9 mouse cellular contexts compared by ENCODE assay signal in the genomic region with DNA sequence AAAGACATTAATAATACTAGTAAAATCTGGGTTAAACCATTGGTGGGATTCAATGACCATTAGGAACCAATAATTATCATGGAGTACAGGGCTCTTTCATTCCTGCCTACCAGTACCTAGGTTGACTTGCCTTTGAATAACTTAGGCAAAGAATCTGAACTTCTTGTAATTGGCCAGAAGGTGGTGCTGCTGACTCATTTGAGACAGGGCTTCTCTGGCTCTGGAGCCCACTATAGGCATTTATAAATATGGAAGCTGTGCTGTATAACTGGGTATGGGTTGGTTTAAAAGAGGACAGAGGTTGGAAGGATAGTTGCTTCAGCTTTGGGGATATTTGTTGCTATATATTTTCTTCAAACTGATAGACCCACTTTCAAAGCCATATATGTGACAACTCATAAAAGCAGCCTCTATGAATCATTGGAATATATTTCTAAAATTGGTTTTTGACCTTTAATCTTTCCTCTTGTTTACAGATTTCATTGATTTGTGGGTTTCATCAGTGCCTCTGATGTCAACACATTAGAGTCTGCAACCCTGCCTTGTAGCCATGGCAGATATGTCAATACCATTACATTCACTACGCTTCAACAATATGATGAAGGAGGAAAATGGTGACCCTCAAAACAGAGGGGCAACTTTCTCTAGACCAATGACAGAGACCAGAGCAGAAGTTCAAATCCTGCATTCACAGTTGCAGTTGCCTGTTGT. TPM values are rescaled to one million over a fixed set of nuclear protein-coding genes. Genes with fewer than 3 reads are reported as not detected.
DNase-seq lines count a peak whose midpoint lies in the region; ATAC-seq and TF ChIP-seq lines count a peak whose summit lies in the region.
"Had no signal": no experiment of that assay in that cellular context is flagged by ENCODE, and none has a peak within 500 bp of the region (broad histone marks: within the 10 kb centered on the region; RNA-seq: fewer than 3 reads in every experiment).

Rtl9 (plus strand) TSS at position 551 of the 711 bp plus-strand sequence.

- H3K4me2 ChIP-seq in lung, embryonic 14.5 days = no peak within 1 kb of the TSS
- H3K4me2 ChIP-seq: lung, embryonic 15.5 days had no signal

- H3K4me1 ChIP-seq in embryonic facial prominence, embryonic 10.5 days = no peaks in the 10 kb centered on the region
- no peaks in the 10 kb centered on the region for H3K4me1 ChIP-seq in lung, embryonic 14.5 days (ENCODE audit: insufficient read depth)
- H3K4me1 ChIP-seq: lung, embryonic 15.5 days had no signal

- H3K4me3 ChIP-seq in embryonic facial prominence, embryonic 10.5 days = no peak within 1 kb of the TSS
- H3K4me3 ChIP-seq in lung, embryonic 14.5 days (ENCODE audit: low read depth, low read length) = no peak within 1 kb of the TSS
- H3K4me3 ChIP-seq: lung, embryonic 15.5 days had no signal

- DNase-seq in adrenal gland, postnatal 14 days = peak; percentile 28
- no peak for DNase-seq in adrenal gland, postnatal 25 days
- DNase-seq in left cerebral cortex, postnatal 25 days (ENCODE audit: low spot score in 2 of 2) = peak; percentile 20 to 44
- DNase-seq in left cerebral cortex, adult 9 months (ENCODE audit: low spot score in 2 of 2) = no peak
- peak; percentile 13 for DNase-seq in embryonic facial prominence, embryonic 10.5 days (ENCODE audit: low spot score)
- peak; percentile 68 for DNase-seq in lung, embryonic 14.5 days
- peak; percentile 7 for DNase-seq in splenic B cell, adult 2 months (ENCODE audit: low read depth, low spot score)
- DNase-seq in ovary, postnatal 14 days (ENCODE audit: low spot score) = no peak

- no peaks in the 10 kb centered on the region for H3K36me3 ChIP-seq in embryonic facial prominence, embryonic 10.5 days (replicated peaks)
- no peaks in the 10 kb centered on the region for H3K36me3 ChIP-seq in lung, embryonic 14.5 days (ENCODE audit: insufficient read depth)
- H3K36me3 ChIP-seq in splenic B cell, adult 2 months (ENCODE audit: control insufficient read depth, insufficient read depth, low read length, poor library complexity, severe bottlenecking) = no peaks in the 10 kb centered on the region
- H3K36me3 ChIP-seq: lung, embryonic 15.5 days had no signal

- intact Hi-C loops in left cerebral cortex, postnatal 25 days (cut with DNase I) = loop anchor here (1.0 to 2.0 kb wide), 2 partner anchors 345 to 570 kb away; no protein-coding TSS in a partner anchor

- peak; percentile 41; the same call in 1 of the 2 replicates for ATAC-seq in lung, embryonic 14.5 days (ENCODE audit: insufficient read depth)

- peaks cover 76% of the 10 kb centered on the region for H3K27me3 ChIP-seq in embryonic facial prominence, embryonic 10.5 days (replicated peaks; ENCODE audit: low read depth, poor library complexity, severe bottlenecking)
- no peaks in the 10 kb centered on the region for H3K27me3 ChIP-seq in lung, embryonic 14.5 days (ENCODE audit: insufficient read depth, low read length)
- H3K27me3 ChIP-seq in splenic B cell, adult 2 months (ENCODE audit: control insufficient read depth, insufficient read depth, low read length, poor library complexity, severe bottlenecking) = no peaks in the 10 kb centered on the region
- H3K27me3 ChIP-seq: lung, embryonic 15.5 days had no signal

- TF ChIP-seq CTCF in lung, embryonic 14.5 days (IDR thresholded peaks at IDR 0.05; ENCODE audit: low read depth) = peak; percentile 69

- H3K9ac ChIP-seq in lung, embryonic 14.5 days = no peak within 1 kb of the TSS
- H3K9ac ChIP-seq: lung, embryonic 15.5 days had no signal

- H3K27ac ChIP-seq in embryonic facial prominence, embryonic 10.5 days (replicated peaks) = no peak within 1 kb of the TSS
- no peak within 1 kb of the TSS for H3K27ac ChIP-seq in lung, embryonic 14.5 days (ENCODE audit: low read depth)
- H3K27ac ChIP-seq: lung, embryonic 15.5 days had no signal

- 95% methylated on average over 1 of the region's 1 CpGs for WGBS in embryonic facial prominence, embryonic 10.5 days
- 93% methylated on average over 1 of the region's 1 CpGs for WGBS in lung, embryonic 14.5 days

- H3K9me3 ChIP-seq in embryonic facial prominence, embryonic 10.5 days = no peaks in the 10 kb centered on the region
- H3K9me3 ChIP-seq in lung, embryonic 14.5 days (ENCODE audit: low read depth, low read length) = no peaks in the 10 kb centered on the region
- H3K9me3 ChIP-seq: lung, embryonic 15.5 days had no signal

RNA-seq across cellular contexts. Expression of gene Rtl9, which starts in this region (rescaled TPM):
- 0.15 and 0.30 TPM in 2 replicates for total RNA-seq in adrenal gland, postnatal 14 days (2021)
- not detected in 2 replicates for total RNA-seq in adrenal gland, postnatal 25 days (2021)
- 1 to 10 TPM; 1.0 to 1.3 TPM for total RNA-seq in left cerebral cortex, postnatal 25 days (2021)
- polyA plus RNA-seq in embryonic facial prominence, embryonic 10.5 days (2016; fragmentation: Nextera tagmentation; extraction: Ambion mirVana) = 0.18 and 0.27 TPM in 2 replicates
- polyA plus RNA-seq in lung, embryonic 14.5 days (2014; fragmentation: Nextera tagmentation; extraction: Ambion mirVana) = 0.42 and 0.50 TPM in 2 replicates

Comparison
In these comparisons a context has a peak if more than half of its experiments do, and no peak if none do; other contexts are left out.
1. DNase-seq: peak in left cerebral cortex, postnatal 25 days (2 of 2) and splenic B cell, adult 2 months (single experiment); none in adrenal gland, postnatal 25 days (single experiment), left cerebral cortex, adult 9 months (0 of 2) and ovary, postnatal 14 days (single experiment).
2. Peak in DNase-seq in adrenal gland, postnatal 14 days; RNA of the gene not detected or under 1 TPM.
3. Peak in DNase-seq in embryonic facial prominence, embryonic 10.5 days; RNA of the gene not detected or under 1 TPM.
4. Peak in DNase-seq and ATAC-seq in lung, embryonic 14.5 days; RNA of the gene not detected or under 1 TPM.